Mouse (Mus musculus): ENCODE data around the gene Cym.

Gene Cym

GRCm38 (mm10) chr3:107221608-107222007 is at the start of gene Cym:
Gene Cym (minus strand): TSS chr3:107221732.
- in situ Hi-C loops (cut with MboI, MseI): no loop called here

- in situ Hi-C loops (cut with MboI, MseI): loop anchor here (10.0 kb wide), 1 partner anchor 1098 kb away; the partner anchor contains the start of gene Mybphl
These were observed 45.3 kb upstream of the Cym start for GRCm38 (mm10) chr3:107266814-107267345.

GRCm38 (mm10) chr3:107261851-107262165 is 40.3 kb upstream of the Cym start:
- in situ Hi-C loops (cut with MboI, MseI): loop anchor here (10.0 kb wide), 1 partner anchor 1103 kb away; the partner anchor contains the start of gene Mybphl

GRCm38 (mm10) chr3:107260956-107261850 is 39.7 kb upstream of the Cym start:
- in situ Hi-C loops (cut with MboI, MseI): loop anchor here (10.0 kb wide), 1 partner anchor 1104 kb away; the partner anchor contains the start of gene Mybphl

- in situ Hi-C loops (cut with MboI, MseI): no loop called here
These were observed 36.4 kb upstream of the Cym start for GRCm38 (mm10) chr3:107257924-107258323.

- in situ Hi-C loops (cut with MboI, MseI): no loop called here
These were observed 35.2 kb upstream of the Cym start for GRCm38 (mm10) chr3:107256724-107257123.

GRCm38 (mm10) chr3:107255992-107256391 is 34.5 kb upstream of the Cym start:
- in situ Hi-C loops (cut with MboI, MseI): no loop called here

- in situ Hi-C loops (cut with MboI, MseI): no loop called here
These were observed 32.4 kb upstream of the Cym start for GRCm38 (mm10) chr3:107253925-107254324.

GRCm38 (mm10) chr3:107252035-107252434 is 30.5 kb upstream of the Cym start:
- in situ Hi-C loops (cut with MboI, MseI): no loop called here

GRCm38 (mm10) chr3:107250320-107250719 is 28.8 kb upstream of the Cym start:
- in situ Hi-C loops (cut with MboI, MseI): no loop called here

GRCm38 (mm10) chr3:107249042-107249441 is 27.5 kb upstream of the Cym start:
- in situ Hi-C loops (cut with MboI, MseI): no loop called here

- in situ Hi-C loops (cut with MboI, MseI): no loop called here
These were observed 25.3 kb upstream of the Cym start for GRCm38 (mm10) chr3:107246876-107247275.

- in situ Hi-C loops (cut with MboI, MseI): no loop called here
These were observed 20.0 kb upstream of the Cym start for GRCm38 (mm10) chr3:107241389-107242094.

- in situ Hi-C loops (cut with MboI, MseI): loop anchor here (5.0 kb wide), 1 partner anchor 223 kb away; no protein-coding TSS in a partner anchor
These were observed 18.1 kb upstream of the Cym start, which contains the start of gene Prok1 for GRCm38 (mm10) chr3:107239607-107240006. Gene Prok1 (minus strand): TSS chr3:107239707.

- in situ Hi-C loops (cut with MboI, MseI): loop anchor here (5.0 kb wide), 1 partner anchor 224 kb away; no protein-coding TSS in a partner anchor
These were observed 17.0 kb upstream of the Cym start for GRCm38 (mm10) chr3:107238471-107238980.

GRCm38 (mm10) chr3:107238051-107238450 is 16.5 kb upstream of the Cym start:
- in situ Hi-C loops (cut with MboI, MseI): loop anchor here (5.0 kb wide), 1 partner anchor 224 kb away; no protein-coding TSS in a partner anchor

- in situ Hi-C loops (cut with MboI, MseI): no loop called here
These were observed 12.4 kb upstream of the Cym start for GRCm38 (mm10) chr3:107233945-107234344.

- in situ Hi-C loops (cut with MboI, MseI): no loop called here
These were observed 11.8 kb upstream of the Cym start for GRCm38 (mm10) chr3:107233351-107233813.

GRCm38 (mm10) chr3:107231202-107231601 is 9.7 kb upstream of the Cym start:
- in situ Hi-C loops (cut with MboI, MseI): no loop called here

- in situ Hi-C loops (cut with MboI, MseI): no loop called here
These were observed 9.0 kb upstream of the Cym start, which contains the start of gene A630076J17Rik for GRCm38 (mm10) chr3:107230527-107230926. Gene A630076J17Rik (plus strand): TSS chr3:107230614.

- in situ Hi-C loops (cut with MboI, MseI): no loop called here
These were observed 8.3 kb upstream of the Cym start for GRCm38 (mm10) chr3:107229822-107230221.

GRCm38 (mm10) chr3:107229221-107229620 is 7.7 kb upstream of the Cym start:
- in situ Hi-C loops (cut with MboI, MseI): no loop called here
